16 mouse cellular contexts compared by ENCODE assay signal in genomic region chr17:33754656-33755055, GRCm38 (mm10). TPM values are rescaled to one million over a fixed set of nuclear protein-coding genes. Genes with fewer than 3 reads are reported as not detected.
DNase-seq lines count a peak whose midpoint lies in the region; ATAC-seq and TF ChIP-seq lines count a peak whose summit lies in the region.
"Had no signal": no experiment of that assay in that cellular context is flagged by ENCODE, and none has a peak within 500 bp of the region (broad histone marks: within the 10 kb centered on the region; RNA-seq: fewer than 3 reads in every experiment).

No protein-coding gene starts in this region.

- WGBS in heart, adult 2 months: 83% methylated on average over 1 of the region's 1 CpGs
- 65% methylated on average over 1 of the region's 1 CpGs for WGBS in lung, postnatal 0 days
- WGBS in olfactory bulb, adult 2 months: 67% methylated on average over 1 of the region's 1 CpGs

- peak overlapping the region; percentile 23; the same call in 1 of the 2 replicates for H3K27ac ChIP-seq in heart, adult 2 months
- H3K27ac ChIP-seq in lung, postnatal 0 days (ENCODE audit: low read length): no peak overlapping the region; the same call in 1 of the 2 replicates
- H3K27ac ChIP-seq in ES-Bruce4 (ENCODE audit: insufficient read depth, low read length): no peak overlapping the region
- 0 out of 2 replicates have a peak overlapping the region, but pooled peaks have one; percentile 20 for H3K27ac ChIP-seq in olfactory bulb, adult 2 months (ENCODE audit: insufficient read depth, low read depth, low read length)
- H3K27ac ChIP-seq: embryonic facial prominence, embryonic 12.5 days; heart, embryonic 15.5 days; hindbrain, embryonic 12.5 days; liver, embryonic 13.5 days; midbrain, embryonic 12.5 days had no signal

- no peaks in the 10 kb centered on the region for H3K9me3 ChIP-seq in lung, postnatal 0 days (ENCODE audit: low read length)
- H3K9me3 ChIP-seq in ES-Bruce4 (replicated peaks; ENCODE audit: control insufficient read depth, insufficient read depth, low read length, poor library complexity, severe bottlenecking): no peaks in the 10 kb centered on the region
- H3K9me3 ChIP-seq: embryonic facial prominence, embryonic 12.5 days; heart, embryonic 15.5 days; hindbrain, embryonic 12.5 days; liver, embryonic 13.5 days; midbrain, embryonic 12.5 days had no signal

- peak; percentile 32 for TF ChIP-seq CTCF in heart, adult 2 months (IDR thresholded peaks at IDR 0.05)
- TF ChIP-seq CTCF in lung, postnatal 0 days (IDR thresholded peaks at IDR 0.05): peak; percentile 28; the same call in 1 of the 2 replicates
- TF ChIP-seq CTCF in ES-Bruce4 (IDR thresholded peaks at IDR 0.05; ENCODE audit: low read depth, low read length): peak; percentile 43
- TF ChIP-seq CTCF in olfactory bulb, adult 2 months (IDR thresholded peaks at IDR 0.05; ENCODE audit: insufficient read depth, low read depth, low read length): no peak

- intact Hi-C loops in heart, adult 2 months (cut with DNase I): no loop called here

- H3K79me2 ChIP-seq in heart, adult 2 months (replicated peaks; ENCODE audit: control insufficient read depth, insufficient read depth, low read length): peaks cover 5% of the 10 kb centered on the region

- H3K9ac ChIP-seq in heart, adult 2 months (ENCODE audit: low read depth, low read length): no peak overlapping the region
- no peak overlapping the region for H3K9ac ChIP-seq in lung, postnatal 0 days (replicated peaks; ENCODE audit: low read depth)
- no peak overlapping the region for H3K9ac ChIP-seq in ES-Bruce4 (ENCODE audit: low read depth, poor library complexity, severe bottlenecking)
- H3K9ac ChIP-seq: embryonic facial prominence, embryonic 12.5 days; heart, embryonic 15.5 days; hindbrain, embryonic 12.5 days; midbrain, embryonic 12.5 days had no signal

- H3K4me1 ChIP-seq in heart, adult 2 months (ENCODE audit: control insufficient read depth, insufficient read depth, low read length): peaks cover 54% of the 10 kb centered on the region
- H3K4me1 ChIP-seq in lung, postnatal 0 days (ENCODE audit: insufficient read depth, low read depth, low read length): peaks cover 33% of the 10 kb centered on the region
- peaks cover 5% of the 10 kb centered on the region for H3K4me1 ChIP-seq in ES-Bruce4 (ENCODE audit: control insufficient read depth, insufficient read depth, low read length)
- peaks cover 31% of the 10 kb centered on the region for H3K4me1 ChIP-seq in olfactory bulb, adult 2 months (ENCODE audit: control insufficient read depth, insufficient read depth, low read length)

- no peaks in the 10 kb centered on the region for H3K27me3 ChIP-seq in heart, adult 2 months (ENCODE audit: control insufficient read depth, insufficient read depth, low read length)
- no peaks in the 10 kb centered on the region for H3K27me3 ChIP-seq in lung, postnatal 0 days (replicated peaks; ENCODE audit: insufficient read depth, low read length)
- H3K27me3 ChIP-seq in ES-Bruce4 (ENCODE audit: control insufficient read depth, insufficient read depth, low read length, poor library complexity, severe bottlenecking): no peaks in the 10 kb centered on the region
- H3K27me3 ChIP-seq: embryonic facial prominence, embryonic 12.5 days; heart, embryonic 15.5 days; hindbrain, embryonic 12.5 days; liver, embryonic 13.5 days; midbrain, embryonic 12.5 days had no signal

- ATAC-seq in lung, postnatal 0 days: no peak

- DNase-seq in heart, adult 2 months: no peak
- DNase-seq in heart, adult 8-10 months (ENCODE audit: low spot score): no peak
- DNase-seq in lung, postnatal 0 days (ENCODE audit: low spot score): no peak
- DNase-seq in lung, postnatal 4 days: no peak
- no peak for DNase-seq in gastrocnemius, adult 8-10 months (ENCODE audit: low spot score in 2 of 2)
- DNase-seq: cerebellum, adult 11 months; cerebellum, postnatal 36 days; gastrocnemius, postnatal 36 days; liver, embryonic 13.5 days; right cerebral cortex, postnatal 14 days had no signal

- peaks cover 34% of the 10 kb centered on the region for H3K36me3 ChIP-seq in heart, adult 2 months (ENCODE audit: control insufficient read depth, insufficient read depth, low read length)
- no peaks in the 10 kb centered on the region for H3K36me3 ChIP-seq in lung, postnatal 0 days (ENCODE audit: insufficient read depth, low read length)
- H3K36me3 ChIP-seq in ES-Bruce4 (ENCODE audit: control insufficient read depth, insufficient read depth, low read length, poor library complexity, severe bottlenecking): peaks cover 3% of the 10 kb centered on the region; the same call in 1 of the 2 replicates
- H3K36me3 ChIP-seq: heart, embryonic 15.5 days had no signal

- H3K4me2 ChIP-seq in lung, postnatal 0 days (replicated peaks; ENCODE audit: low read depth, low read length): no peak overlapping the region
- H3K4me2 ChIP-seq: embryonic facial prominence, embryonic 12.5 days; heart, embryonic 15.5 days; hindbrain, embryonic 12.5 days; liver, embryonic 13.5 days; midbrain, embryonic 12.5 days had no signal

- TF ChIP-seq EP300 in heart, adult 2 months (IDR thresholded peaks at IDR 0.05; ENCODE audit: insufficient read depth, low read depth, low read length): no peak
- TF ChIP-seq EP300 in lung, postnatal 0 days (IDR thresholded peaks at IDR 0.05): no peak
- no peak for TF ChIP-seq EP300 in ES-Bruce4 (IDR thresholded peaks at IDR 0.05; ENCODE audit: insufficient read depth, low read depth, low read length)

- H3K4me3 ChIP-seq in heart, adult 2 months: no peak overlapping the region
- H3K4me3 ChIP-seq in lung, postnatal 0 days (ENCODE audit: low read depth, low read length): no peak overlapping the region
- no peak overlapping the region for H3K4me3 ChIP-seq in ES-Bruce4 (ENCODE audit: low read depth, low read length)
- no peak overlapping the region for H3K4me3 ChIP-seq in olfactory bulb, adult 2 months (ENCODE audit: insufficient read depth, low read depth, low read length)
- H3K4me3 ChIP-seq: embryonic facial prominence, embryonic 12.5 days; heart, embryonic 15.5 days; hindbrain, embryonic 12.5 days; liver, embryonic 13.5 days; midbrain, embryonic 12.5 days had no signal

- no peak for TF ChIP-seq POLR2A in heart, adult 2 months (IDR thresholded peaks at IDR 0.05; ENCODE audit: insufficient read depth, low read depth, low read length)
- TF ChIP-seq POLR2A in ES-Bruce4 (IDR thresholded peaks at IDR 0.05; ENCODE audit: insufficient read depth, low read length): no peak
- TF ChIP-seq POLR2A in olfactory bulb, adult 2 months (IDR thresholded peaks at IDR 0.05; ENCODE audit: insufficient read depth, low read depth, low read length): no peak

RNA-seq across cellular contexts. Expression of gene Rab11b, which starts 5.7 kb away (rescaled TPM):
- 100 to 1,000 TPM; 238 to 272 TPM for total RNA-seq in heart, adult 2 months (2021)
- polyA plus RNA-seq in heart, adult 2 months (2012; rRNA removed): 388 and 477 TPM in 2 replicates
- total RNA-seq in heart, adult 8-10 months (2022): 100 to 1,000 TPM; 248 to 275 (median 267) TPM
- 258 and 279 TPM in 2 replicates for polyA plus RNA-seq in lung, postnatal 0 days (2015; fragmentation: Nextera tagmentation; extraction: Ambion mirVana)
- 57.9 and 73.6 TPM in 2 replicates for polyA plus RNA-seq in ES-Bruce4 (2011; ENCODE audit: insufficient read depth, insufficient read length, low read depth, missing spikeins)
- 744 TPM in 1 of 2 replicates, not detected in the other for polyA plus RNA-seq in olfactory bulb, adult 2 months (2012; ENCODE audit: insufficient read depth, insufficient read length, low replicate concordance, missing spikeins)
- 100 to 1,000 TPM; 131 to 136 (median 133) TPM for total RNA-seq in gastrocnemius, adult 8-10 months (2022)

RNA-seq across cellular contexts. Expression of gene Angptl4, which starts 27.0 kb away (rescaled TPM):
- total RNA-seq in heart, adult 2 months (2021): 1 to 10 TPM; 4.7 to 7.2 TPM
- polyA plus RNA-seq in heart, adult 2 months (2012; rRNA removed): 13.2 and 18.9 TPM in 2 replicates
- total RNA-seq in heart, adult 8-10 months (2022): 1 to 10 TPM; 2.9 to 9.8 (median 8.3) TPM
- 125 and 137 TPM in 2 replicates for polyA plus RNA-seq in lung, postnatal 0 days (2015; fragmentation: Nextera tagmentation; extraction: Ambion mirVana)
- polyA plus RNA-seq in ES-Bruce4 (2011; ENCODE audit: insufficient read depth, insufficient read length, low read depth, missing spikeins): 3.6 and 3.9 TPM in 2 replicates
- polyA plus RNA-seq in olfactory bulb, adult 2 months (2012; ENCODE audit: insufficient read depth, insufficient read length, low replicate concordance, missing spikeins): not detected in 2 replicates
- total RNA-seq in gastrocnemius, adult 8-10 months (2022): 1 to 10 TPM in 3 of 4 experiments, under 1 TPM in 1; 0.41 to 5.5 (median 3.0) TPM

RNA-seq across cellular contexts. Expression of gene March2, which starts 36.2 kb away (rescaled TPM):
- 100 to 1,000 TPM; 136 to 182 TPM for total RNA-seq in heart, adult 2 months (2021)
- polyA plus RNA-seq in heart, adult 2 months (2012; rRNA removed): 146 and 147 TPM in 2 replicates
- 100 to 1,000 TPM; 126 to 160 (median 136) TPM for total RNA-seq in heart, adult 8-10 months (2022)
- 104 and 106 TPM in 2 replicates for polyA plus RNA-seq in lung, postnatal 0 days (2015; fragmentation: Nextera tagmentation; extraction: Ambion mirVana)
- 17.1 and 19.1 TPM in 2 replicates for polyA plus RNA-seq in ES-Bruce4 (2011; ENCODE audit: insufficient read depth, insufficient read length, low read depth, missing spikeins)
- not detected in 2 replicates for polyA plus RNA-seq in olfactory bulb, adult 2 months (2012; ENCODE audit: insufficient read depth, insufficient read length, low replicate concordance, missing spikeins)
- total RNA-seq in gastrocnemius, adult 8-10 months (2022): 100 to 1,000 TPM in 1 of 4 experiments, 10 to 100 TPM in 3; 90.1 to 113 (median 96.7) TPM

RNA-seq across cellular contexts. Expression of gene Kank3, which starts 55.7 kb away (rescaled TPM):
- total RNA-seq in heart, adult 2 months (2021): 10 to 100 TPM; 54.6 to 61.0 TPM
- 139 and 168 TPM in 2 replicates for polyA plus RNA-seq in heart, adult 2 months (2012; rRNA removed)
- total RNA-seq in heart, adult 8-10 months (2022): 10 to 100 TPM; 44.4 to 64.9 (median 51.3) TPM
- polyA plus RNA-seq in lung, postnatal 0 days (2015; fragmentation: Nextera tagmentation; extraction: Ambion mirVana): 186 and 211 TPM in 2 replicates
- 40.0 and 44.7 TPM in 2 replicates for polyA plus RNA-seq in ES-Bruce4 (2011; ENCODE audit: insufficient read depth, insufficient read length, low read depth, missing spikeins)
- polyA plus RNA-seq in olfactory bulb, adult 2 months (2012; ENCODE audit: insufficient read depth, insufficient read length, low replicate concordance, missing spikeins): not detected in 2 replicates
- 10 to 100 TPM; 12.4 to 17.4 (median 14.8) TPM for total RNA-seq in gastrocnemius, adult 8-10 months (2022)

Comparison
In these comparisons a context has a peak if more than half of its experiments do, and no peak if none do; other contexts are left out.
1. H3K27ac ChIP-seq: peak in heart, adult 2 months (single experiment) and olfactory bulb, adult 2 months (single experiment); none in lung, postnatal 0 days (single experiment) and ES-Bruce4 (single experiment).